Mouse (Mus musculus): ENCODE data around the gene Exosc5. TPM values are rescaled to one million over a fixed set of nuclear protein-coding genes. Genes with fewer than 3 reads are reported as not detected.

Exosc5 gene
- polyA plus RNA-seq, 1 experiment from 2014 or later, result 146 TPM

DNA sequence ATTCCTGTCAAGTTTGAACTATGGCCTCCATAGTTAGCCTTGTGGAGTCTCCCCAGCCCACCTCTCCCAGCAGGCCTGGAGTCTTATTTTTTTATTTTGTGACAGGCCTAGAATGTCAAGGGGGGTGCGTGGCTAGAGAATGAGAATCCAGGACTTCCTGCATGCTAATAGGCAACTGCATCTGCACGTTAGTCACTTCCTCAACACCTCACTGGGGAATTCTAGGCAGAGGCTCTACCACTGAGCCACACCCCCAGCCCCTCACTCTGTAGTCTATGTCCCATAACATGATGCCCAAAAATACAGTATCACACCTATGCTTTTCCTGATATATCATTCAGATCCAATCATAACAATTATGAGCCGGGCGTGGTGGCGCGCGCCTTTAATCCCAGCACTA, 18.0 kb downstream of the Exosc5 start:
- no peak for DNase-seq (ENCODE audit: low spot score)

- no peak for DNase-seq (ENCODE audit: low spot score)
Measured at GRCm38 (mm10) chr7:25679971-25680370, 21.0 kb downstream of the Exosc5 start.

- DNase-seq (ENCODE audit: low spot score), result peak; percentile 97
Measured at GRCm38 (mm10) chr7:25680514-25681258, 21.7 kb downstream of the Exosc5 start, which contains the start of gene B9d2. Gene B9d2 (plus strand): TSS chr7:25680780.

DNA sequence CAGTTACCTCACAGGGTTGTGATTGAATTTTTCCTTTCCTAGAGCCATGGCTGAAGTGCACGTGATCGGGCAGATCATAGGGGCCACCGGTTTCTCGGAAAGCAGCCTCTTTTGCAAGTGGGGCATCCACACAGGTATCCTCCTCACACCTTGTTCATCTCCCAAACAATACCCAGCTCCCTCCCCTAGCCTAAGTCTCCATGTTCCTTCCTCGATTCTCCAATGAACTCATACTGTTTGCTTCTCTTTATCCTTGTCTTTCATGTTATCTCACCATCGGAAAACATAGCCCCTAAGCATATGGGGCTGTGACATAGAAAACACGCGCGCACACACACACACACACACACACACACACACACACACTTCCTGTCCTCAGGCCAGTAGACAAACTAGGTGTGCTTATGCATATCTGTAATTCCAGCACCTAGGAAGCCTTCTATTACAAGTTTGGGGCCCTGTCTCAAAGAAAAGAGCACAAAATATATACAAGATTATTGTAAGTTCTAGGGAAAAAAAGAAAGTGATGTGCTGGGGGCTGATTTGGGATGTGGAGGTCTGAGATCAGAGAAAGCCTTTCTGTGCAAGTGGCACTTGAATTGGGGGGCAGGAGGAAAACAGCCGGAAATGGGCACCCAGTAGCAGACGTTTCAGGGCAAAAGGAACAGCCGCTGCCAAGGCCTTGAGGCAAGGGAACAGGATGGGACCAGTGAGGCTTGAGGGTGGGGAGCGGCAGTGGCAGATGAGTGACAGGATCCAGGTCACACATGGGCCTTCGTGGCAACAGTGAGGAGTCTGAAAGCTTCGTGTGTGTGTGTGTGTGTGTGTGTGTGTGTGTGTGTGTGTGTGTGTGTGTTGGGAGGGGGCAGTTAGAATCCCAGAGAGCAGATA, 22.6 kb downstream of the Exosc5 start:
- peak; percentile 79 for DNase-seq (ENCODE audit: low spot score)

- peak; percentile 72 for DNase-seq (ENCODE audit: low spot score)
Measured at GRCm38 (mm10) chr7:25683474-25684180, 24.7 kb downstream of the Exosc5 start.

DNA sequence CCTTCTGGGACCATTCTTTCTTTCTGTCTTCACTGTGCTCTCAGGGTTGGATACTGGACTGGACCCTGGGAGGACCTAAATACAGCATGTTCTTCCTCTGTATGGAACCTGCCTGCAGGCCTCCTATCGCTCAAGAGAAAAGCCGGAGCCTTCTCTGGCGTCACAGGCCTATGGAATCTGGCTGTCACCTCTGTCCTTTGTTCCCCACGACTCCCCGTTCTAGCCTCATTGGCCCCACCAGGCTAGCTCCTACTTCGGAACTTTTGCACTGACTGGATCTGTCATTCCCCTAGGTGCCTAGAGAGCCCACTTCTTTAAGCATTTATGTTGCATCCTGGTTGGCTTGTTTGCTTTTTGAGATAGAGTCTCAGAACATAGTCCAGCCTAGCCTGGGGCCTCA, 25.7 kb downstream of the Exosc5 start:
- no peak for DNase-seq (ENCODE audit: low spot score)

DNA sequence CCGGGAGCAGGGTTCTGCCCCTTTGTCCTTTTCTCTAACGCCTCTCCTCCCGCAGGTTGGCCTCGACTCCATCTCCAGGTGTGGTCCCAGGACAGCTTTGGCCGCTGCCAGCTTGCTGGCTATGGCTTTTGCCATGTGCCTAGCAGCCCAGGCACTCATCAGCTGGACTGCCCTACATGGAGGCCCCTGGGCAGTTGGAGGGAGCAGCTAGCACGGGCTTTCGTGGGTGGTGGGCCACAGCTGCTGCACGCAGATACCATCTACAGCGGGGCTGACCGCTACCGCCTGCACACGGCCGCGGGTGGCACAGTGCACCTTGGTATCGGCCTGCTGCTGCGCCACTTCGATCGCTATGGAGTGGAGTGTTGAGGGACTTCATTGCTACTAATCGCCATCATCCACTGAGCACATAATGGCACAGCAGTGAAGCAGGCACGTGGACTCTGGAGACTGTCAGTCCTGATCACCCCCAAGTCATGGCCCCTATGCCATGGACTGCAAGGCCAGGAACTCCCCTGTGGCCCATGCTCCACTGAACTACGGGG, 27.0 kb downstream of the Exosc5 start:
- no peak for DNase-seq (ENCODE audit: low spot score)

DNA sequence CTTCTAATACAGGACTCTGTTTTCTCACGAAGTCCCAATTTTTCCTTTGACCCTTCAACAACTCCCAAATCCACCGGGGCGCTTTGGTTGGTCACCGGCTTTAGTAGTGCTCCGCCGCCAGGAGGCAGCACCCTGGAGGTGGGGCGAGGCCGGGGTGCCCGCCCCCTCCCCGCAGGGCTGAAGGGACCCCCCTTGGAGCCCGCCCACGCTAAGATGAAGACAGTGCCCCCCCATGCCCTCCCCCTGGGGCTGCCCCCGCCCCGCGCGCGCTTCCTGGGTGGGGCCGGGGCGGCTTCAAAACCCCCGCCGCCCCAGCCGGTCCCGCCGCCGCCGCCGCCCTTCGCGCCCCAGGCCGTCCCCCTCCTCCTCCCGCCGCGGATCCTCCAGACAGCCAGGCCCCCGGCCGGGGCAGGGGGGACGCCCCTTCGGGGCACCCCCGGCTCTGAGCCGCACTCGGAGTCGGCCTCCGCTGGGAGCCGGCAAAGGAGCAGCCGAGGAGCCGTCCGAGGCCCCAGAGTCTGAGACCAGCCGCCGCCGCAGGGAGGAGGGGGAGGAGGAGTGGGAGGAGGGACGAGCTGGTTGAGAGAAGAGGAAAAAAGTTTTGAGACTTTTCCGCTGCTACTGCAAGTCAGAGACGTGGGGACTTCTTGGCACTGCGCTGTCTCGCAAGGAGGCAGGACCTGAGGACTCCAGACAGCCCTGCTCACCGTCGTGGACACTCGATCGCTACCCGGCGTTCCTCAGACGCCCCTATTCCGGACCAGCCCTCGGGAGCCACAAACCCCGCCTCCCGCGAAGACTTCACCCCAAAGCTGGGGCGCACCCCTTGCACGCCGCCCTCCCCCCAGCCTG, 27.9 kb downstream of the Exosc5 start, which contains the start of gene Tgfb1:
Gene Tgfb1, plus strand, starts transcription at position 323 of the 852 bp plus-strand sequence.
- peak; percentile 91 for DNase-seq (ENCODE audit: low spot score)

DNA sequence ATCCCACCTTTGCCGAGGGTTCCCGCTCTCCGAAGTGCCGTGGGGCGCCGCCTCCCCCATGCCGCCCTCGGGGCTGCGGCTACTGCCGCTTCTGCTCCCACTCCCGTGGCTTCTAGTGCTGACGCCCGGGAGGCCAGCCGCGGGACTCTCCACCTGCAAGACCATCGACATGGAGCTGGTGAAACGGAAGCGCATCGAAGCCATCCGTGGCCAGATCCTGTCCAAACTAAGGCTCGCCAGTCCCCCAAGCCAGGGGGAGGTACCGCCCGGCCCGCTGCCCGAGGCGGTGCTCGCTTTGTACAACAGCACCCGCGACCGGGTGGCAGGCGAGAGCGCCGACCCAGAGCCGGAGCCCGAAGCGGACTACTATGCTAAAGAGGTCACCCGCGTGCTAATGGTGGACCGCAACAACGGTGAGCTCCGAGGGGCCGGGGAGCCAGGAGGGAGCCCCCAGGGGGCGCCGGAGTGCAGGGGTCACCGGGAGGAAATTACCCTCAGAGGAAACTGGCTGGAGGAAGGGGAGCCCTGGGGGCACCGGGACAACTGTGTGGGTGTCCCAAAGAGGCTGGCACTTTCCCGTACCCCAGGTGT, 28.9 kb downstream of the Exosc5 start:
- peak; percentile 56 for DNase-seq (ENCODE audit: low spot score)

- peak; percentile 84 for DNase-seq (ENCODE audit: low spot score)
Measured at GRCm38 (mm10) chr7:25688810-25689586, 30.0 kb downstream of the Exosc5 start.

DNA sequence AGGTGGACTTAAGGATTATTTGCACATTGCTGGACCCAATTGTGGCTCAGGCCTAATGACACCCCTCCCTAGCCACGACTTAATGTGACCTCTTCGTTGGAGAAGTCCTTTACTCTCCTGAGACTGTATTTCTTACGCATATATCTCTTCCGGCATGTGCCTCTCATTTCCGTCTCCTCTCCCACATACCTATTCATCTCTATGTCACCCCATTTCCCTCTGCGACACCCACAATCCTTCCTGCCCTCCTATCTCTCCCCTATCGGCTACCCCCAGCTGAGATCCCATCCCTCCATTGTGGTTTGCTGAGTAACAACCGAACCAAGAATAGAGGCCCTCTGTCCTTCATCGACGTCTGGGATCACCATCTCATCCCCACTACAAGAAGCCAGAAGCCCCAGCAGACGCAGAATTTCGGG, 30.6 kb downstream of the Exosc5 start:
- no peak for DNase-seq (ENCODE audit: low spot score)

GRCm38 (mm10) chr7:25690051-25690450, 31.1 kb downstream of the Exosc5 start:
- DNase-seq (ENCODE audit: low spot score), result no peak

- DNase-seq (ENCODE audit: low spot score), result no peak
Measured at GRCm38 (mm10) chr7:25694104-25694503, 35.1 kb downstream of the Exosc5 start.

DNA sequence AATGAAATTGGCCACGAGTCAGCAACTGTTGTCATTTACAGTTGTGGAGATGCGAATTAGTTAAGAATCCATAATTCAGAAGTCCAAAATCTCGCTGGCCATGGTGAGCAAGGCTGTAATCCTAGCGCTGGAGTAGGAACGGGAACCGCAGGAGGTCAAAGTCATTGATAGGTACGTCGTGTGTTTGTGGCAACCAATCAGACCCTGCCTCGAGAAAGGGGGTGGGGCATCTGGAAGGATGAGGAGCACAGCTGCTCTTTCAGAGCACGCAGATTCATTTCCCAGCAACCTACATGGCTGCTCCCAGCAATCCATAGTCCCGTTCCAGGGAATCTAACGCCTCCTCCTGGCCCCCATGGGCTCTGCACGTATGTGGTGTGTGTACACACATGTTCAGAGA, 40.9 kb downstream of the Exosc5 start:
- DNase-seq (ENCODE audit: low spot score), result no peak

GRCm38 (mm10) chr7:25700732-25701131, 41.8 kb downstream of the Exosc5 start:
- DNase-seq (ENCODE audit: low spot score), result no peak

- no peak for DNase-seq (ENCODE audit: low spot score)
Measured at GRCm38 (mm10) chr7:25702350-25702749, 43.4 kb downstream of the Exosc5 start.

DNA sequence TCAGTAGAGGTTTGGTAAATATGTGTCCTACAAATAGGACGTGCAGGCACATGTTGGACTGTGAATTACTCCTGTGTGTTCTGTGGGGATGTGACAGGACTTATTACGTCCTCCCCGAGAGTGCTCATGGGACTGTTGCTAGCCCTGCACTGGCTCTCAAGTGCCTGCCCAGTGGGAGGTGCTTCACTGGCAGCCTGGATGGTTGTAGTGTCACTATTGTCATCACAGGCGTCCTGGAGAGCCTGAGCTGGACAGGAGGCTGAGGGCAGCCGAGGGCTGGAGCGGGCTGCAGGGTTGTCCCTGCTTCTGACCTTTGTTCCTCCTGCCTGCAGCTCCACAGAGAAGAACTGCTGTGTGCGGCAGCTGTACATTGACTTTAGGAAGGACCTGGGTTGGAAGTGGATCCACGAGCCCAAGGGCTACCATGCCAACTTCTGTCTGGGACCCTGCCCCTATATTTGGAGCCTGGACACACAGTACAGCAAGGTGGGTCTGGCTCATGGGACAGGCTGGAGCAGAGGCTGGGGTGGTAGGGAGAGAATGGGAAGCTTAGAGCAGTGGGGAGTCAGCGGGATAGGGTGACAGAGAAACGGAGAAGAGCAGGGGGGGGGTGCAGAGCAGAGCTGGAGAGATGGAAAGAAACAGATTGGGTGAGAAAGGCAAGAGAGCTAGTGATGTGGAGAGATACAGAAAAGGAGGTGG, 45.0 kb downstream of the Exosc5 start:
- DNase-seq (ENCODE audit: low spot score), result no peak

- no peak for DNase-seq (ENCODE audit: low spot score)
Measured at GRCm38 (mm10) chr7:25704716-25705364, 45.9 kb downstream of the Exosc5 start.

All from thymus, postnatal 0 days (tissue).